Mouse (Mus musculus) fibroblast of lung, adult 2 months (primary cell): ENCODE results near the gene Rsbn1.

Source experiments
- DNase-seq: peaks from one replicate; pipeline ENCODE4 v3.0.0-alpha.2; 2011; ENCODE audit warnings: low read depth

Gene Rsbn1

GRCm38 (mm10) chr3:103960622-103961021 lies 46.7 kb downstream of the Rsbn1 start:
- no peak for DNase-seq

DNA sequence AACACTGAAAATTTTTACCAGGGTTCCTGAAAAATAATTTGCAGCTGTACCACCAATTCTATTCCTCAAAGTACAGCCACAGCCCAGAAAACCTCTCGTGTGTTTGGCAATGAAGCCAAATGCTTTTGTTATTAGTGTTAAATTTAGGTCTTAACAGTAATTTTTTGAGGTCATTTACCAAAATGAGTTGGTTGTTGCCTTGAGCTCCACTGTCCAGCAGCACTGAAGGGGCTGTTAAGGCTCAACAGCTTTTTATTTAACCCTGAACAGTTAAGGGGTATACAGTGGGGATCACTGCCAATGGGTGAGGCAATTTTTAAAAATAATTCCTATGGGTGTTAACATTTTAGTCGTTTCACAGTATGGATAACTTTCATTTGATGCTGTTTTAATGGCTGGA lies 53.3 kb downstream of the Rsbn1 start:
- no peak for DNase-seq

DNA sequence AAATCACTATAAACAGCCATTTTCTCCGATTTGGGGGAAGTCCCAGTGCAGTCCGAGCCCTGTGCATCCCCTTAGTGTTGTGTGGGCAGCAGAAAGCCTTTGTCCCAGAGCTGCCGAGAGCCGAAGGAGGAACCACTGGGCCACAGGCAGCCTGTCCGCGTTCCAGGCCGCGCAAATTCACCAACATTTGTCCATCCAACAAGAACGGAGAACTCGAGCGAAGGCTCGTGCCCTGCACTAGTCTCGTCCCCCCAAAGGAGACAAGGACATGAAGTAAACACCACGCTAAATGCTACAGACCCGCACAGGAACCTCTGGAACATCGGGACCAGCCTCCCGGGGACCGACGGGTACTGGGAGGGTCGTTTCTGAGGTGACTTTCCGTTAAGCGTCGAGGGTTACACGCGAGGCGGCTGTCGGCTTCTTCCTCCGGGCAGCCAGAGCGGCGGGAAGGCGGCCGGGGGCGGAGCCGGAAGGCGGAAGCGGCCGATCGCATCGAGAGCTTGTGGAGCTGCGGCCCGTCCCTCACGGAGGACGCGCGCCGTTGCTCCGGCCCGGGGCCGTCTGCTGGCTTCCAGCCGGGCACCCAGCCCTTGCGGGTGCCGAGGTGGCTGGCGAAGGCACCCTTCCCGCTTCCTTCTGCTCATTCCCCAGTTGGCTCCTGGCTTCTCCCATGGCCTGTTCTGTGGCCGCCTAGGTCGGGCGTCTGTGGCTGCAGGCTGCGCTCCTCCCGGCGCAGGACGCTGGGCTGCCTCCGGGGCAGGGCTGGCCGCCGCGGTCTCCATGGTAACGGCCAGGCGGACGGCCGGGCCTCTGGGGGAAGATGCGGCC lies 54.2 kb downstream of the Rsbn1 start, which contains the start of gene Phtf1:
Phtf1 (plus strand) TSS at position 250 of the 831 bp plus-strand sequence.
- peak; percentile 59 for DNase-seq

DNA sequence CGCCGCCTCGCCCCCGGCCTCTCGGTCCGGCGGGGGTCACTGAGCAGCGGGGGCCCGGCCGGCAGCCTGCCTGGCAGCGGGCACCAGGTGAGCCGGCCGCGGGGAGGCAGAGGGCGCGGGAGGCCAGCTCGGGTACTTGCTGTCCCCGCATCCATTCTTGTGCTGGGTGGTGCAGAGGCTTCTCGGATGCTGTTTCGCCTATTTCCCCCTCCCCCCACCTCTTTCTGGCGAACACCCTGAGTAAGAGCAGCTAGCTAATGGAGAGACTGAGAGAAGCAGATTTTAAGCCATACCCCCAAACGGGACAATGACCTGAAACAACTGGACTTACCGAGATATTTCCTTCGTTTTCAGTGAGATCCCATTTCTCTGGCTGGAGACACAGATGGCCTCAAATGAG lies 54.8 kb downstream of the Rsbn1 start:
- peak; percentile 13 for DNase-seq

GRCm38 (mm10) chr3:103971157-103971556 lies 57.2 kb downstream of the Rsbn1 start:
- DNase-seq: no peak

- DNase-seq: no peak
Observed at GRCm38 (mm10) chr3:103984556-103984955, 70.6 kb downstream of the Rsbn1 start.

DNA sequence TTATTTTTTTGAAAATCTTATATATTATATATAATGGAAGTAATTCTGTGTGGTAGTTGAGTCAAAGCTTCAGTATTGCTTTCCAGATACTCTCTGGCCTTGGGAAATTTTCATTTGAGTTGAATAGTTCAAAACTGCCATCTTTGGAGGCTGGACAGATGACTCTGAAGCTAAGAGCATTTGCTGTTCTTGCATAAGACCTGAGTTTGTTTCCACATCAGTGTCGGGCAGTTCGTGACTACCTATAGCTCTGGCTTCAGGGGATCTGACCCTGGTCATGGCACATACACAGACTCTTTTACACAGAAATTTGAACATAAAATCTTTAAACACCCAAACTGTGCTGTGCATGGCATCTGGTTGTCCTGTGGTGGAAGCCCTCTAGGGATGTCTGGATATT lies 71.3 kb downstream of the Rsbn1 start:
- DNase-seq: no peak

GRCm38 (mm10) chr3:103987831-103988432 lies 74.0 kb downstream of the Rsbn1 start:
- peak; percentile 36 for DNase-seq

- no peak for DNase-seq
Observed at GRCm38 (mm10) chr3:103989352-103989751, 75.4 kb downstream of the Rsbn1 start.

GRCm38 (mm10) chr3:103991271-103991670 lies 77.4 kb downstream of the Rsbn1 start:
- DNase-seq: no peak

- DNase-seq: no peak
Observed at GRCm38 (mm10) chr3:103998724-103999123, 84.8 kb downstream of the Rsbn1 start.

DNA sequence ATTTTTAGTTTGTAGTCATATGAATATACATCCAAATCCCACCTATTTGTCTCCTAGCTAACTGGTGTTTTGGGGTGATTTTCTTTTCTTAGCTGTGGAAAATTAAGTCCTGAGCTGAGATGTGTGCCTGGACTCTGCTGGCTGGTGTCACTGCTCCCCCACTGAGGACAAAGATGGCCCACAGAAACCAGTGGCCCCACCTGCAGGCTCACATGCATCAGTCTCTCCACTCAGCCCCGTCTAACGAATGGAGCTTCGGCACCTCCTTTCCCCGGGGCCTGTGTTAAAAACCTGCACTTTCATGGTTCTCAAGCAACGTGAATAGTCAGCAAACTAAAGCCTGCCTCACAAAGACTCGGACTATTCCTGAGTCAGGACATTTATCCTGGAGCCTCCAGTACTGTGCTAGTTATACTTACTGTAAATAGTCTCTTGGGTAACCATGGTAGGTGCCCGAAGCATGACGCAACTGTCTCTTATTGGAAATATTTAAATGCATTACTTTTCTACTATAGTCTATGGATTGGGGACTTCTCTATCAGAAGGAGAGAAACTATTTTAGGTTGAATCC lies 93.1 kb downstream of the Rsbn1 start:
- DNase-seq: no peak

GRCm38 (mm10) chr3:104007479-104007878 lies 93.6 kb downstream of the Rsbn1 start:
- no peak for DNase-seq

DNA sequence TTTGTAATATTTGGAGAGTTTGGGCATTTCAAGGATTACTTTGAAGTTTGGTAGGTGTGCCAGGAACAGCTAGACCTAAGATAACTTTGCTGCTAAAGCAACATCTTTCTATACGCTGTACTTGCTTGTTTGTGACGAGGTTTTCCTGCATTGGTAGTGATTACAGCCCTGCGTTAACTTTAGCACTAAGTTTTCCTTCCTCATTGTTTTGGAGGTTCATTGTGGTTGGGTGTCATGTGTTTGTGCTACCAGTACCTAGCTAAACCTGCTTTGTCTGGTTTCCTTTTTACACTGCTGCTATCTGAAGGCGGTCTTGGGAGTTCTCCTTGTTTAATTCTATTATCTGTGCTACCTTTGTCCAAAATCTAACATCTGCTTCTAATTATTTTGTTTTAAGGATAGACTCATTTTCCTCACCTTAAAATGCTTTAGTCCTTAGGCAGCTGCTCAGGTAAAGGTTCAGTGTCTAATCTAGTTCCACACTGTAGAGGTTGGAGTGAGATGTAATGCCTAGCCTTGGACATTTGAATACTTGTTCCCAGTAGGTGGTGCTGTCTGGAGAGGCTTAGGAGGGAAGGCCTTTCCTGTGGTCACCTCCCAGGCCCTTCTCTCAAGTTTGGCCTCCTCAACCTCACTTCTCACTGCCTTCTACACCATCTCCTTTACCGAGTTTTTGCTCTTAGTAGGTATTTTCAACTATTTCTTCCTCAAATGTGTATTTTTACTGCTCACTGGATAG lies 96.2 kb downstream of the Rsbn1 start:
- DNase-seq: no peak

DNA sequence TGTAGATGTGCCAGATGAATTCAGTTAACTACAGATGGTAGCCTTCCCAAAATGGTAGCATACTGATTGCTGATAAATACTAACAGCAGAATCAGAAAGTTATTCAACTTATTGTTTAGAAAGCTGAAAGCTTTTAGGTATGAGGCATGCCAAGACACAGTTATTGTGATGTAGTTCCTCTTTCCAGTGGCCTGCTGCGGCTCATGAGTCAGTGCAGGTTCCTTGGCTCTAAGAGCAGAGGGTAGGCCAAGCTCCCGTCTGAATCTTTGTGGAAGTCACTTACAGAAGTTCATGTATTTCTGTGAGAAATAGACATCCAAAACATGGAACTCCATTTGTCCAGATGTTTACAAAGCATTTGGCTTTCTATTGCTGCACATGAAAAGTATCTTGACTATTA lies 98.1 kb downstream of the Rsbn1 start:
- DNase-seq: no peak
